Mouse (Mus musculus) stomach, postnatal 0 days (tissue): Measurements from ENCODE around the gene Unc45a. TPM values are rescaled to one million over a fixed set of nuclear protein-coding genes. Genes with fewer than 3 reads are reported as not detected.

Experiments
- ATAC-seq: fragments of 200-750 bp; cut with Nextera tagmentation; 2 replicates; pipeline ENCODE4 v1.8.0; 2017; ENCODE audit not compliant: low FRiP score, low TSS enrichment
- DNase-seq: peaks from one replicate; pipeline ENCODE4 v3.0.0-alpha.2; 2016; ENCODE audit warnings: low spot score
- H3K27ac ChIP-seq: fragments of 300-500 bp; sonication (generic); replicated peaks from 2 replicates; pipeline ENCODE4 v1.5.1; 2014; ENCODE audit warnings: mild to moderate bottlenecking, control low read depth
- H3K27me3 ChIP-seq: fragments of 300-500 bp; sonication (generic); 2 replicates; pipeline ENCODE4 v1.6.1; 2014; ENCODE audit warnings: low read length; ENCODE audit not compliant: control insufficient read depth, insufficient read depth
- H3K36me3 ChIP-seq: fragments of 300-500 bp; sonication (generic); 2 replicates; pipeline ENCODE4 v1.6.1; 2014; ENCODE audit warnings: low read length, mixed read lengths; ENCODE audit not compliant: control insufficient read depth, insufficient read depth
- H3K4me1 ChIP-seq: fragments of 300-500 bp; sonication (generic); replicated peaks from 2 replicates; pipeline ENCODE4 v1.6.1; 2014; ENCODE audit warnings: antibody characterized with exemption; ENCODE audit not compliant: control insufficient read depth, insufficient read depth
- H3K4me2 ChIP-seq: fragments of 300-500 bp; sonication (generic); replicated peaks from 2 replicates; pipeline ENCODE4 v1.6.1; 2014; ENCODE audit warnings: low read depth, mild to moderate bottlenecking, control low read depth, moderate library complexity
- H3K4me3 ChIP-seq: fragments of 300-500 bp; sonication (generic); 2 replicates; pipeline ENCODE4 v1.5.1; 2014; ENCODE audit warnings: low read depth, low read length, control low read depth
- H3K9ac ChIP-seq: fragments of 300-500 bp; sonication (generic); 2 replicates; pipeline ENCODE4 v1.6.1; 2014; ENCODE audit warnings: mild to moderate bottlenecking, low read length, control low read depth, mixed read lengths
- H3K9me3 ChIP-seq: fragments of 300-500 bp; sonication (generic); 2 replicates; pipeline ENCODE4 v1.6.1; 2016; ENCODE audit warnings: low read length; ENCODE audit not compliant: control insufficient read depth
- CTCF ChIP-seq: IDR thresholded peaks from 2 replicates; pipeline ENCODE4 v1.5.1; 2016; ENCODE audit warnings: antibody characterized with exemption, low read depth, mild to moderate bottlenecking, moderate library complexity
- EP300 ChIP-seq: optimal IDR thresholded peaks from 2 replicates; pipeline ENCODE3; 2016; ENCODE audit warnings: antibody characterized with exemption
- WGBS: fragments of 180-500 bp; shearing (Covaris S2); extraction: QIAGEN DNeasy Blood & Tissue Kit; methylation state at CpG from one replicate; pipeline ENCODE4 v1.1.7; 2014; 5-methylcytosine and 5-hydroxymethylcytosine counted together
- polyA plus RNA-seq: library from polyadenylated mRNA; unstranded; fragments of >200 nt; fragmentation: Nextera tagmentation; extraction: Ambion mirVana; gene quantifications from 2 replicates; pipeline ENCODE4 v1.2.1, GENCODE M21; 2015

Unc45a gene
- polyA plus RNA-seq, 1 experiment from 2014 or later = 34.5 TPM

GRCm38 (mm10) chr7:80319846-80320496 lies 20.8 kb downstream of the Unc45a start:
- no peak for ATAC-seq
- no peaks in the 10 kb centered on the region for H3K27me3 ChIP-seq

GRCm38 (mm10) chr7:80318670-80319069 lies 22.1 kb downstream of the Unc45a start:
- 0 out of 2 replicates have a peak overlapping the region, but pooled peaks have one; percentile 18 for H3K9ac ChIP-seq
- no peaks in the 10 kb centered on the region for H3K4me1 ChIP-seq
- H3K36me3 ChIP-seq = peaks cover 11% of the 10 kb centered on the region; the same call in 1 of the 2 replicates
- H3K4me2 ChIP-seq = no peak overlapping the region
- no peak for ATAC-seq
- no peak overlapping the region for H3K4me3 ChIP-seq
- WGBS = 92% methylated on average over 4 of the region's 4 CpGs
- DNase-seq = no peak
- H3K27ac ChIP-seq = no peak overlapping the region
- TF ChIP-seq EP300 (no peak), CTCF (no peak)
- H3K27me3 ChIP-seq = no peaks in the 10 kb centered on the region
- H3K9me3 ChIP-seq = no peaks in the 10 kb centered on the region

More at GRCm38 (mm10) chr7:80319846-80320496, 20.8 kb downstream of the Unc45a start:
- H3K27ac ChIP-seq = no peak overlapping the region
- no peak overlapping the region for H3K4me2 ChIP-seq
- no peak overlapping the region for H3K9ac ChIP-seq
- 0 out of 2 replicates have a peak, but pooled peaks cover 5% of the 10 kb centered on the region for H3K36me3 ChIP-seq
- 81% methylated on average over 19 of the region's 19 CpGs for WGBS
- TF ChIP-seq CTCF (no peak), EP300 (no peak)
- no peak overlapping the region for H3K4me3 ChIP-seq
- DNase-seq = no peak
- H3K4me1 ChIP-seq = no peaks in the 10 kb centered on the region
- no peaks in the 10 kb centered on the region for H3K9me3 ChIP-seq

DNA sequence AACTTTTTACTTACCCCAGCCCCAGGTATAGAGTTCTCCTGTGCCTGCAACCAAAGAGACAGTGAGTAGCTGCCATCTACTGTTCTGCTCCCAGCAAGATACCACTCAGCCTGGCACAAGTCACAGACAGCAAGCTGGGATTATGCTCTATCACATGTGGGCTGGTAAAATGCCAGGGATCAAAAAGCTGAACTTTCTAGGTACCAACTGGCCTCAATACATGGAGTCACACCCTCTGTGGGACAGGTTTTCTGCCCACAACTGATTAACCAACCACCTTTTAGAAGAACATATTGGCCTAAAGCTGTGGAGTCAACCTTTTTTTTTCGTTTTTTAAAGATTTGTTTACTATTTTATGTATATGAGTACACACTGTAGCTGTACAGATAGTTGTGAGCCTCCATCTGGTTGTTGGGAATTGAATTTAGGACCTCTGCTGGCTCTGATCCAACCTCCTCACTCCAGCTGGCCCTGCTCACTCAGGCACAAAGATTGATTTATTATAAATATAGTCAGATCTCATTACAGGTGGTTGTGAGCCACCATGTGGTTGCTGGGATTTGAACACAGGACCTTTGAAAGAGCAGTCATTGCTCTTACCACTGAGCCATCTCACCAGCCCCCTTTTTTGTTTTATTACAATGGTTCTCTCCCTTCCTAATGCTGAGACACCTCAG lies 23.2 kb downstream of the Unc45a start:
- TF ChIP-seq CTCF = no peak
- TF ChIP-seq EP300 = no peak
- peaks cover 13% of the 10 kb centered on the region for H3K36me3 ChIP-seq
- H3K9me3 ChIP-seq = no peaks in the 10 kb centered on the region
- no peak overlapping the region for H3K27ac ChIP-seq
- no peaks in the 10 kb centered on the region for H3K4me1 ChIP-seq
- ATAC-seq (no peak), DNase-seq (no peak)
- 43% methylated on average over 1 of the region's 1 CpGs for WGBS
- H3K27me3 ChIP-seq = no peaks in the 10 kb centered on the region
- no peak overlapping the region for H3K4me3 ChIP-seq
- H3K9ac ChIP-seq = no peak overlapping the region
- no peak overlapping the region for H3K4me2 ChIP-seq

DNA sequence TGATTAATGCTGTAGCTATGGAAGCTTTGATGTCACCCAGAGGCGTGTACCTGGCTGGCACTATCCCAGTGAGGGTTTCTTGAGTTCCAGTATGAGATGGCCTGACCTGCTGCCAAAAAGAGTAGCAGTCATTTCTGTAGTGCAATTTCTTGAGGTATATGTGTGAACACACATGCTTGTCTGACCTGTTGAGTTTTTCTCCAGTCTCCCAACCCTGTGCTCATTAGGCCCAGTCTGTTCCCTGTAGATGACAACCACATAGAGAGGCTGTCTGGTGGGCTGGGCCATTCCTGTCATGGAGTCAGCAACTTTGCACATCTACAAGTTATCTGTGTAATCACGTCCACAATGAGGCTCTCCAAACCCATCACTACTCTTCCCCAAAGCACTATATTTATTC lies 25.1 kb downstream of the Unc45a start:
- H3K9me3 ChIP-seq = no peaks in the 10 kb centered on the region
- 73% methylated on average over 2 of the region's 2 CpGs for WGBS

GRCm38 (mm10) chr7:80310771-80311170 lies 30.0 kb downstream of the Unc45a start:
- Histone ChIP-seq H3K4me1 (no peaks in the 10 kb centered on the region), H3K9ac (no peak overlapping the region; the same call in 1 of the 2 replicates), H3K4me3 (no peak overlapping the region), H3K36me3 (peaks cover 18% of the 10 kb centered on the region), H3K9me3 (no peaks in the 10 kb centered on the region), H3K27me3 (no peaks in the 10 kb centered on the region), H3K4me2 (no peak overlapping the region), H3K27ac (no peak overlapping the region)
- WGBS = 81% methylated on average over 7 of the region's 7 CpGs
- no peak for TF ChIP-seq CTCF
- no peak for TF ChIP-seq EP300
- no peak for DNase-seq
- ATAC-seq = no peak

More for the DNA sequence above, 25.1 kb downstream of the Unc45a start:
- DNase-seq (no peak), ATAC-seq (no peak)
- no peak for TF ChIP-seq CTCF
- TF ChIP-seq EP300 = no peak
- Histone ChIP-seq H3K27me3 (no peaks in the 10 kb centered on the region), H3K9ac (no peak overlapping the region), H3K4me1 (no peaks in the 10 kb centered on the region), H3K36me3 (peaks cover 16% of the 10 kb centered on the region), H3K4me2 (no peak overlapping the region), H3K27ac (no peak overlapping the region), H3K4me3 (no peak overlapping the region)

GRCm38 (mm10) chr7:80307766-80308165 lies 33.0 kb downstream of the Unc45a start:
- TF ChIP-seq CTCF = peak; percentile 49; the same call in 1 of the 2 replicates
- TF ChIP-seq EP300 = no peak
- H3K36me3 ChIP-seq = 0 out of 2 replicates have a peak, but pooled peaks cover 10% of the 10 kb centered on the region

More at GRCm38 (mm10) chr7:80307766-80308165, 33.0 kb downstream of the Unc45a start:
- Histone ChIP-seq H3K4me2 (no peak overlapping the region), H3K4me3 (no peak overlapping the region), H3K4me1 (no peaks in the 10 kb centered on the region), H3K9me3 (no peaks in the 10 kb centered on the region), H3K27ac (no peak overlapping the region), H3K27me3 (no peaks in the 10 kb centered on the region), H3K9ac (no peak overlapping the region)
- 67% methylated on average over 3 of the region's 3 CpGs for WGBS
- ATAC-seq = no peak
- DNase-seq = no peak
